Mouse (Mus musculus): ENCODE results near the gene Ckap5. TPM values are rescaled to one million over a fixed set of nuclear protein-coding genes. Genes with fewer than 3 reads are reported as not detected.

Gene Ckap5
- polyA plus RNA-seq, 2 experiments from 2014 or later = 52.3 to 52.7 TPM

DNA sequence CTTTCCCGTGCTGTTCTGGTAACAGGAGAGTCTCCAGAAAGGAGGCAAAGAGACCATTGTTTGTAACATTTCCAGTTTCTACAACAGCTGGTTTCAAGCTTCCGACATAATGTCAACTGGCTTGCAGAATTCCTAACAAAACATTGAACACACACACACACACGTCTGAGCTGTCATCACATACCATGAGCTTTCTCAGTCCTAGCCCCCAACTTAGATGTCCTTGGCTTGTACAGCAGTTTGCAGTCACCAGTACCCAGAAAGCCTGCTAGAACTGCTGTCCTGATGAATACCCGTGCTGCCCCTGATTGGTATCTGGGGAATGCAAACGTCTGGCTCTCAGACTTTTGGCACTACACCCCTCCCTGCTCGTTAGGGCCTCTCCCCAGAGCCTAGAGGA is 129.3 kb downstream of the Ckap5 start:
- no peak for ATAC-seq

- ATAC-seq = no peak
These were observed 130.2 kb downstream of the Ckap5 start for GRCm38 (mm10) chr2:91656774-91657173.

DNA sequence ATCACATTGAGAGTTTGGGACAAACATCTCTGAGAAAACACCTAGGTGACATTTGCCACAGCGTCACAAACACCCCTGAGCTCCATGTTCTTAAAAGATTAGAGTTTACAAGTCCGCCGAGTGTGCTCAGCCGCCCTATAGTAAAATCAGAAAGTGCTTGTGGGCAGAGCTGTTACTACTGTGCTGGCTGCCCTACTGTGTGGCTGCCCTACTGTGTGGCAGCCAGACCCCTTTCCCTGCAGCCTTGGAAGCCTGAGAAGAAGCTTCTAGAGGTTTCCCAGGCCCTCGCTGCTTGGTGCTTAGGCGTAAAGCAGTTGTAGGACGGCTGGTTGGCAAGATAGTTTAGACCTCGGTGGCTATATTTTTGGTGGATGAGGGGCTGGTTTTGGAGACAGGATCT is 133.1 kb downstream of the Ckap5 start:
- no peak for ATAC-seq

DNA sequence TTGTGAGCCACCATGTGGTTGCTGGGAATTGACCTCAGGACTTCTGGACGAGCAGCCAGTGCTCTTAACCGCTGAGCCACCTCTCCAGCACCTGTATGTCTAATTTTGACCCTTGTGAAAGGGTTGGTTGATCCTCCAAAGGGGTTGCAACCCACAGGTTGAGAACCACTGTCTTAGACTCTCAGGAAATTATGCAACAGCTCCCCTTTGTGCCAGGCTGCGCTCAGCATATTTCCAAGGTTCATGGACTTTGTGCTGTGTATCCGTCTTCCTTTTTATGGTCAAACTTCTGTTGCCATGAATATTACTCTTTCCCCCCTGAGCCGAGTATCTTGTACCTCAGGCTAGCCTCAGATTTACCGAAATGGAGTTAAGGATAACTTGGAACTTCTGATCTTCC is 134.4 kb downstream of the Ckap5 start:
- ATAC-seq = no peak

DNA sequence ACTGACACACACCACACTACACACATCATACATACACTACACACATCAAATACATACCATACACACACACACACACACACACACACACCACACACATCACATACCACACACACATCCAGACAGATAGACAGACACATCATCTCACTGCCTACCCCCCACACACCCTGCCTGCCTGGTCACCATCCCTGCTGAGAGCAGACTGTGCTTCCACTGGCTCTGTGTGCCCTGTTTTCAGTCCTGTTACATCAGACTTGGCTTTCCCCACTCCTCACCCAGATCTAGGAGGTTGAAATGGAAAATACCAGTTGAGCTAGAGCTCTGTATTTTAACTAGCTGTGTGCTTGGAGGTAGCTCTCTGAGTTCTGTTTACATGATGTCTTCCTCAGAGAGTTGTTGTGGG is 138.2 kb downstream of the Ckap5 start:
- no peak for ATAC-seq

DNA sequence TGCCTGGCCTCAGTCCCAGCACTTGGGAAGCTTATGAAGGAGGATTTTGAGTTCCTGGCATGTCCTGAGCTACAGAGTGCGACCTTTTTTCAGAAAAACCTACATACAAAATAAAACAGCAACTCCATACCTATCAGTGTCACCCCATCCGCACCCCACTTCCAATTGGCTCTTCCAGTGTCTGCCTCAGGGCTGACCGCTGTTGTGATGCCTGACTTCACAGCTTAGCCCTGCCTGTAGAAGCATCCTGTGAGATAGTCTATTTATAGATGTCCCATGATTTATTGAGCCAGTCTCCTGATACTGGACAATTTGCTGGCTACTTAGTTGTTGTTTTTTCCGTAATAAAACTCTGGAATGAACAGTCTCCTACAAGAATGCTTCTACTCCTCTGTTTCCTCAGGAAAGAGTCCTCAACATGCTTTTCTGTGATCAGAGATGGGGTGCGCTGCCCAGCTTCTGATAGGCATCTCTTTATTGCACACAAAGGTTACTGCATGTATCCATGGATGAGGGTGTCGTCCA is 139.9 kb downstream of the Ckap5 start:
- no peak for ATAC-seq

- no peak for ATAC-seq
These were observed 141.2 kb downstream of the Ckap5 start for GRCm38 (mm10) chr2:91667747-91668146.

GRCm38 (mm10) chr2:91669326-91669725 is 142.8 kb downstream of the Ckap5 start:
- no peak for ATAC-seq

DNA sequence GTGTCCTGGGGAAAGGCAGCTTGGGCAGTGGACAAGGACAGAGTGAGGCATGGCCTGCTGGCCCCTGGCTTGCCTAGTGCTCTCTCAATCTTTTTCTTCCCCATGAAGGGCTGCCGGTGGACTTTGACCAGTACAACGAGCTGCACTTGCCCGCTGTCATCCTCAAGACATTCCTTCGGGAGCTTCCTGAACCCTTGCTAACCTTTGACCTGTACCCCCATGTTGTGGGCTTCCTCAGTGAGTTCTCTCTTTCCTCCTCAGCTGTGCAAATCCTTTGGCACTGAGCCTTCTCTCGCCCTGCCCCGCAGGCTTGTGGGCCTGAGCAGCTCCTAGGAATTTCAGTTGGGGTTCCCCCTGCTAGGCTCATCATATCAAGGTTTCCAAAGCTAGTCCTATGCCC is 143.5 kb downstream of the Ckap5 start:
- ATAC-seq = no peak

Other genes starting within 250 kb of the Ckap5 start
- gene 1110051M20Rik, start 82.1 kb upstream of the Ckap5 start, polyA plus RNA-seq (2017; shearing (Covaris generic)) = 10 to 100 TPM; 23.8 to 28.2 TPM
- gene Lrp4, start 69.3 kb upstream of the Ckap5 start, polyA plus RNA-seq (2017; shearing (Covaris generic)) = under 1 TPM in 1 of 2 experiments, not detected in 1; 0.11 TPM
- gene F2, start 109.7 kb downstream of the Ckap5 start, polyA plus RNA-seq (2017; shearing (Covaris generic)) = under 1 TPM in 1 of 2 experiments, not detected in 1; 0.24 TPM
- 10 to 100 TPM in 1 of 2 experiments, 1 to 10 TPM in 1; 6.4 to 11.5 TPM for gene Zfp408, start 123.0 kb downstream of the Ckap5 start, polyA plus RNA-seq (2017; shearing (Covaris generic))
- gene Arhgap1, start 123.1 kb downstream of the Ckap5 start, polyA plus RNA-seq (2017; shearing (Covaris generic)) = 100 to 1,000 TPM; 128 to 138 TPM
- 10 to 100 TPM; 24.4 to 31.2 TPM for gene Atg13, start 183.8 kb downstream of the Ckap5 start, polyA plus RNA-seq (2017; shearing (Covaris generic))
- 10 to 100 TPM; 13.3 to 13.6 TPM for gene Harbi1, start 184.1 kb downstream of the Ckap5 start, polyA plus RNA-seq (2017; shearing (Covaris generic))
- gene Ambra1, start 203.4 kb downstream of the Ckap5 start, polyA plus RNA-seq (2017; shearing (Covaris generic)) = 10 to 100 TPM; 22.4 to 29.1 TPM